Comparison of ENCODE assay signal across 7 mouse cellular contexts in the genomic region with DNA sequence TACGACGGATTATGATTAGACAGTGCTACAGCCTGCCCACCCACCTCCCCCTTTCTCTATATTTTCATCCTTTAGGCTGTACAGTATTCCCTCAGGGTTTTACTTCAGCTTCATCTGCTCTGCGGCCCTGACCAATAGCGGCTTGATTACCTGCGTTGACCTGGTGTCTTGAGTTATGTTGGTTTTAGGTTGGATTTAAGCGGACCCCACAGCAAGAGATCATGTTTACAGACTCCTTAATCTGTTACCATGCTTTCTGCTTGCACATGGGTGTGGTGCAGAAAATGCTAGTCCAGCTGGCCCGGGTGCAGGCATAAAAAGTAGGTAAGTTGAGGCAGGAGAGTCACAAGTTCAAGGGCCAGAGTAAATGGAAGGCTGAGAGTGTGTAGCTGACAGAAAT. TPM values are rescaled to one million over a fixed set of nuclear protein-coding genes. Genes with fewer than 3 reads are reported as not detected.
DNase-seq lines count a peak whose midpoint lies in the region; ATAC-seq and TF ChIP-seq lines count a peak whose summit lies in the region.

No protein-coding gene starts in this region.

- peak overlapping the region; percentile 90 for H3K4me2 ChIP-seq in lung, embryonic 16.5 days (ENCODE audit: low read depth, low read length)
- H3K4me2 ChIP-seq in forebrain, embryonic 15.5 days (replicated peaks) = peak overlapping the region; percentile 72
- peak overlapping the region; percentile 64 for H3K4me2 ChIP-seq in limb, embryonic 14.5 days (replicated peaks; ENCODE audit: low read depth, low read length, severe bottlenecking)
- peak overlapping the region; percentile 78 for H3K4me2 ChIP-seq in stomach, embryonic 14.5 days (replicated peaks; ENCODE audit: low read depth, low read length)

- ATAC-seq in lung, embryonic 16.5 days (ENCODE audit: low read depth) = no peak
- no peak; the same call in 1 of the 2 replicates for ATAC-seq in forebrain, embryonic 15.5 days (replicated peaks)
- ATAC-seq in limb, embryonic 14.5 days (ENCODE audit: low FRiP score, low read depth) = no peak
- no peak for ATAC-seq in stomach, embryonic 14.5 days (ENCODE audit: insufficient number of reproducible peaks, insufficient read depth, low FRiP score, low read depth)

- peaks cover 24% of the 10 kb centered on the region for H3K4me1 ChIP-seq in lung, embryonic 16.5 days (replicated peaks; ENCODE audit: control insufficient read depth, insufficient read depth, low read length)
- peaks cover 28% of the 10 kb centered on the region for H3K4me1 ChIP-seq in forebrain, embryonic 15.5 days
- H3K4me1 ChIP-seq in limb, embryonic 14.5 days (ENCODE audit: control insufficient read depth, insufficient read depth, low read length) = peaks cover 8% of the 10 kb centered on the region
- H3K4me1 ChIP-seq in stomach, embryonic 14.5 days (ENCODE audit: control insufficient read depth, insufficient read depth, low read length) = peaks cover 18% of the 10 kb centered on the region

- no peak for TF ChIP-seq POLR2A in limb, embryonic 14.5 days (IDR thresholded peaks at IDR 0.05; ENCODE audit: borderline replicate concordance, extremely low read depth, insufficient read depth, insufficient read length)

- no peak for DNase-seq in lung, adult 18-20 months
- no peak for DNase-seq in limb, embryonic 14.5 days (ENCODE audit: low spot score)
- no peak for DNase-seq in urinary bladder, postnatal 25 days (ENCODE audit: low spot score)
- no peak for DNase-seq in left cerebral cortex, adult 11 months (ENCODE audit: low spot score)

- H3K9ac ChIP-seq in lung, embryonic 16.5 days (ENCODE audit: low read length) = peak overlapping the region; percentile 82; the same call in 1 of the 2 replicates
- no peak overlapping the region for H3K9ac ChIP-seq in forebrain, embryonic 15.5 days (replicated peaks)
- H3K9ac ChIP-seq in limb, embryonic 14.5 days (ENCODE audit: low read depth, low read length, severe bottlenecking) = peak overlapping the region; percentile 78
- H3K9ac ChIP-seq in stomach, embryonic 14.5 days (replicated peaks; ENCODE audit: low read depth, low read length) = peak overlapping the region; percentile 62; the same call in 1 of the 2 replicates

- H3K27me3 ChIP-seq in lung, embryonic 16.5 days (ENCODE audit: control insufficient read depth, insufficient read depth, low read depth, low read length) = no peaks in the 10 kb centered on the region
- no peaks in the 10 kb centered on the region for H3K27me3 ChIP-seq in forebrain, embryonic 15.5 days
- no peaks in the 10 kb centered on the region for H3K27me3 ChIP-seq in limb, embryonic 14.5 days (ENCODE audit: control insufficient read depth, insufficient read depth, low read length)
- no peaks in the 10 kb centered on the region for H3K27me3 ChIP-seq in stomach, embryonic 14.5 days (ENCODE audit: control insufficient read depth, insufficient read depth, low read length)

- H3K36me3 ChIP-seq in lung, embryonic 16.5 days (ENCODE audit: control insufficient read depth, insufficient read depth, low read length) = peaks cover 27% of the 10 kb centered on the region
- peaks cover 38% of the 10 kb centered on the region for H3K36me3 ChIP-seq in forebrain, embryonic 15.5 days
- peaks cover 40% of the 10 kb centered on the region for H3K36me3 ChIP-seq in limb, embryonic 14.5 days (ENCODE audit: control insufficient read depth, insufficient read depth, low read length)
- peaks cover 46% of the 10 kb centered on the region for H3K36me3 ChIP-seq in stomach, embryonic 14.5 days (ENCODE audit: control insufficient read depth, insufficient read depth, low read length)

- WGBS in lung, embryonic 16.5 days = 76% methylated on average over 7 of the region's 7 CpGs
- WGBS in forebrain, embryonic 15.5 days = 86% methylated on average over 7 of the region's 7 CpGs
- WGBS in limb, embryonic 14.5 days = 78% methylated on average over 7 of the region's 7 CpGs
- WGBS in stomach, embryonic 14.5 days = 75% methylated on average over 7 of the region's 7 CpGs

- peak overlapping the region; percentile 74 for H3K4me3 ChIP-seq in lung, embryonic 16.5 days (ENCODE audit: low read length)
- 0 out of 2 replicates have a peak overlapping the region, but pooled peaks have one; percentile 96 for H3K4me3 ChIP-seq in forebrain, embryonic 15.5 days
- H3K4me3 ChIP-seq in limb, embryonic 14.5 days (replicated peaks; ENCODE audit: low read length) = peak overlapping the region; percentile 80
- H3K4me3 ChIP-seq in stomach, embryonic 14.5 days (ENCODE audit: low read depth, low read length) = peak overlapping the region; percentile 76

- no peaks in the 10 kb centered on the region for H3K9me3 ChIP-seq in lung, embryonic 16.5 days (ENCODE audit: control insufficient read depth, low read length)
- H3K9me3 ChIP-seq in forebrain, embryonic 15.5 days = no peaks in the 10 kb centered on the region
- no peaks in the 10 kb centered on the region for H3K9me3 ChIP-seq in limb, embryonic 14.5 days (ENCODE audit: control insufficient read depth, low read length)
- no peaks in the 10 kb centered on the region for H3K9me3 ChIP-seq in stomach, embryonic 14.5 days (ENCODE audit: control insufficient read depth, low read depth, low read length)

- H3K27ac ChIP-seq in lung, embryonic 16.5 days (ENCODE audit: low read length) = no peak overlapping the region
- H3K27ac ChIP-seq in forebrain, embryonic 15.5 days (replicated peaks) = peak overlapping the region; percentile 97
- no peak overlapping the region for H3K27ac ChIP-seq in limb, embryonic 14.5 days (replicated peaks; ENCODE audit: low read depth, low read length)
- peak overlapping the region; percentile 72; the same call in 1 of the 2 replicates for H3K27ac ChIP-seq in stomach, embryonic 14.5 days (ENCODE audit: low read length)

RNA-seq across cellular contexts. Expression of gene Get4, which starts 0.8 kb away (rescaled TPM):
- 174 and 177 TPM in 2 replicates for polyA plus RNA-seq in lung, embryonic 16.5 days (2015; fragmentation: Nextera tagmentation; extraction: Ambion mirVana)
- 127 and 133 TPM in 2 replicates for polyA plus RNA-seq in forebrain, embryonic 15.5 days (2015; fragmentation: Nextera tagmentation; extraction: Ambion mirVana)
- polyA plus RNA-seq in limb, embryonic 14.5 days (2012; rRNA removed) = 136 and 149 TPM in 2 replicates
- 152 and 154 TPM in 2 replicates for polyA plus RNA-seq in limb, embryonic 14.5 days (2014; fragmentation: Nextera tagmentation; extraction: Ambion mirVana)
- polyA plus RNA-seq in stomach, embryonic 14.5 days (2014; fragmentation: Nextera tagmentation; extraction: Ambion mirVana) = 149 and 151 TPM in 2 replicates

RNA-seq across cellular contexts. Expression of gene Sun1, which starts 50.8 kb away (rescaled TPM):
- 56.0 and 56.5 TPM in 2 replicates for polyA plus RNA-seq in lung, embryonic 16.5 days (2015; fragmentation: Nextera tagmentation; extraction: Ambion mirVana)
- polyA plus RNA-seq in forebrain, embryonic 15.5 days (2015; fragmentation: Nextera tagmentation; extraction: Ambion mirVana) = 51.5 and 54.3 TPM in 2 replicates
- polyA plus RNA-seq in limb, embryonic 14.5 days (2012; rRNA removed) = 65.3 and 67.3 TPM in 2 replicates
- 50.0 and 53.7 TPM in 2 replicates for polyA plus RNA-seq in limb, embryonic 14.5 days (2014; fragmentation: Nextera tagmentation; extraction: Ambion mirVana)
- 60.2 and 66.6 TPM in 2 replicates for polyA plus RNA-seq in stomach, embryonic 14.5 days (2014; fragmentation: Nextera tagmentation; extraction: Ambion mirVana)

Comparison
In these comparisons a context has a peak if more than half of its experiments do, and no peak if none do; other contexts are left out.
1. H3K27ac ChIP-seq: peak in forebrain, embryonic 15.5 days (single experiment) and stomach, embryonic 14.5 days (single experiment); none in lung, embryonic 16.5 days (single experiment) and limb, embryonic 14.5 days (single experiment).
2. Peak in every context shown above with its lines, with median percentiles within 50 percentile points of each other: H3K4me2 ChIP-seq and H3K4me3 ChIP-seq.